In the genomic region with DNA sequence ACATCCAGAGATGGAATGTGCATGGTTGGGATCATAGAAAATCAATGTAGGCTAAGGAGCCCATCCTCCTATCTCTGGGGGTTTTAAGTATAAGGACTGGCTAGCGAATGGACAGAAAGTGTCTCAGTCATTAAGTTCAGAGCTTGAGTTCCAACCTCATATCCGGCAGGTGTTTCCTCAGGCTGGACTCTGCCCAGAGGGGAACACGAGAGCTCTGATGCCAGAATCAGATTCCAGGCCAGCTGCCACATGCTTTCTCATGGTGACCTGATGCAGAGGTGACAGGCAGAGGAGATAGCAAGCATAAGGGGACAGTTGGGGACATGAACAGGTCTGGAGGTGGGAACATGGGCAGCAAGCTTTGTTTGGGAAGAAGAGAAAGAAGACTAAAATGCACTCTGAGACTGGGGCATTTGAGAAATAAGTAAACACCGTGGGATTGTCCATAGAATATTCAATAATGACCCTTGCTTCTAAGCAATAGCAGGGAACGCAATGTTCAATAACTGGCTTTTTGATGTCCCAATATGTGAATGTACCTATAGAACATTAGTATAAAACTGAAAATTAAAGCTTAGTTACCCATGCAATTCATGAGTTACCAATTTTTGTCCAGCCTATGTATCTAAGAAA, we compare ENCODE assay signal across 13 mouse cellular contexts. TPM values are rescaled to one million over a fixed set of nuclear protein-coding genes. Genes with fewer than 3 reads are reported as not detected.
A peak's percentile ranks its signal among the peaks of the same experiment; 100 is the strongest.
DNase-seq lines count a peak whose midpoint lies in the region; ATAC-seq and TF ChIP-seq lines count a peak whose summit lies in the region.
"Had no signal": no experiment of that assay in that cellular context is flagged by ENCODE, and none has a peak within 500 bp of the region (broad histone marks: within the 10 kb centered on the region; RNA-seq: fewer than 3 reads in every experiment).

No protein-coding gene starts in this region.

- no peak overlapping the region for H3K4me3 ChIP-seq in midbrain, embryonic 11.5 days (ENCODE audit: low read depth, low read length)
- no peak overlapping the region for H3K4me3 ChIP-seq in midbrain, embryonic 14.5 days (replicated peaks; ENCODE audit: low read depth, low read length)
- no peak overlapping the region for H3K4me3 ChIP-seq in kidney, embryonic 14.5 days (ENCODE audit: low read length)
- no peak overlapping the region for H3K4me3 ChIP-seq in thymus, adult 2 months (ENCODE audit: control insufficient read depth, insufficient read depth, low read length)
- H3K4me3 ChIP-seq: erythroblast, embryonic 14.5 days; liver, embryonic 13.5 days; myocyte had no signal

- DNase-seq in midbrain, embryonic 11.5 days (ENCODE audit: low spot score, missing footprints) = peak; percentile 54
- DNase-seq in midbrain, embryonic 14.5 days = no peak
- DNase-seq in heart, adult 8-10 months (ENCODE audit: low spot score) = peak; percentile 88
- no peak for DNase-seq in spleen, postnatal 36 days (ENCODE audit: low spot score in 2 of 2)
- no peak for DNase-seq in ovary, postnatal 10 days (ENCODE audit: low spot score)
- no peak for DNase-seq in thymus, adult 2 months
- DNase-seq in ovary, postnatal 36 days (ENCODE audit: low spot score) = no peak
- DNase-seq: cerebellum, postnatal 36 days; layer of hippocampus, postnatal 36 days; liver, embryonic 13.5 days had no signal

- H3K27ac ChIP-seq in midbrain, embryonic 11.5 days (ENCODE audit: low read depth, low read length) = no peak overlapping the region
- H3K27ac ChIP-seq in midbrain, embryonic 14.5 days (replicated peaks; ENCODE audit: low read depth, low read length) = no peak overlapping the region
- H3K27ac ChIP-seq in kidney, embryonic 14.5 days (ENCODE audit: low read depth, low read length) = peak overlapping the region; percentile 88
- no peak overlapping the region for H3K27ac ChIP-seq in thymus, adult 2 months (ENCODE audit: control insufficient read depth, insufficient read depth, low read length)
- H3K27ac ChIP-seq: liver, embryonic 13.5 days had no signal

- TF ChIP-seq POLR2A in thymus, adult 2 months (IDR thresholded peaks at IDR 0.05; ENCODE audit: control insufficient read depth, extremely low read depth, insufficient read depth, low read length, poor library complexity) = no peak

- no peak for TF ChIP-seq CTCF in thymus, adult 2 months (IDR thresholded peaks at IDR 0.05; ENCODE audit: borderline replicate concordance, control insufficient read depth, extremely low read depth, insufficient read depth, low read length, poor library complexity)

- no peak overlapping the region for H3K9ac ChIP-seq in midbrain, embryonic 11.5 days (ENCODE audit: low read length)
- no peak overlapping the region for H3K9ac ChIP-seq in midbrain, embryonic 14.5 days (replicated peaks; ENCODE audit: low read length)
- H3K9ac ChIP-seq in kidney, embryonic 14.5 days (ENCODE audit: low read depth, low read length) = no peak overlapping the region
- H3K9ac ChIP-seq: liver, embryonic 13.5 days had no signal

- no peaks in the 10 kb centered on the region for H3K27me3 ChIP-seq in midbrain, embryonic 11.5 days (ENCODE audit: control insufficient read depth, insufficient read depth, low read length)
- no peaks in the 10 kb centered on the region; the same call in 1 of the 2 replicates for H3K27me3 ChIP-seq in midbrain, embryonic 14.5 days (ENCODE audit: control insufficient read depth, insufficient read depth, low read length)
- H3K27me3 ChIP-seq in kidney, embryonic 14.5 days (ENCODE audit: control insufficient read depth, insufficient read depth, low read length) = no peaks in the 10 kb centered on the region
- H3K27me3 ChIP-seq in thymus, adult 2 months (ENCODE audit: control insufficient read depth, insufficient read depth, low read length) = no peaks in the 10 kb centered on the region
- H3K27me3 ChIP-seq: liver, embryonic 13.5 days had no signal

- 90% methylated on average over 5 of the region's 5 CpGs for WGBS in midbrain, embryonic 11.5 days
- WGBS in midbrain, embryonic 14.5 days = 93% methylated on average over 5 of the region's 5 CpGs
- WGBS in kidney, embryonic 14.5 days = 61% methylated on average over 5 of the region's 5 CpGs
- 87% methylated on average over 5 of the region's 5 CpGs for WGBS in thymus, adult 2 months

- no peaks in the 10 kb centered on the region for H3K36me3 ChIP-seq in midbrain, embryonic 11.5 days (ENCODE audit: control insufficient read depth, insufficient read depth, low read length)
- H3K36me3 ChIP-seq in midbrain, embryonic 14.5 days (ENCODE audit: control insufficient read depth, insufficient read depth, low read length) = no peaks in the 10 kb centered on the region
- H3K36me3 ChIP-seq in kidney, embryonic 14.5 days (ENCODE audit: control insufficient read depth, insufficient read depth, low read length) = peaks cover 3% of the 10 kb centered on the region; the same call in 1 of the 2 replicates
- H3K36me3 ChIP-seq in thymus, adult 2 months (ENCODE audit: control insufficient read depth, insufficient read depth, low read length) = no peaks in the 10 kb centered on the region
- H3K36me3 ChIP-seq: liver, embryonic 13.5 days had no signal

- no peaks in the 10 kb centered on the region for H3K9me3 ChIP-seq in midbrain, embryonic 11.5 days (ENCODE audit: control insufficient read depth, low read length)
- H3K9me3 ChIP-seq in midbrain, embryonic 14.5 days (ENCODE audit: control insufficient read depth, low read length) = no peaks in the 10 kb centered on the region
- no peaks in the 10 kb centered on the region for H3K9me3 ChIP-seq in kidney, embryonic 14.5 days (ENCODE audit: control insufficient read depth, low read length)
- H3K9me3 ChIP-seq: liver, embryonic 13.5 days had no signal

- ATAC-seq in midbrain, embryonic 11.5 days (ENCODE audit: low FRiP score) = no peak
- no peak for ATAC-seq in midbrain, embryonic 14.5 days (ENCODE audit: low FRiP score, low TSS enrichment)
- no peak for ATAC-seq in kidney, embryonic 14.5 days (ENCODE audit: low FRiP score, low TSS enrichment)

- no peak overlapping the region for H3K4me2 ChIP-seq in midbrain, embryonic 11.5 days
- H3K4me2 ChIP-seq in midbrain, embryonic 14.5 days (ENCODE audit: low read length) = no peak overlapping the region
- no peak overlapping the region for H3K4me2 ChIP-seq in kidney, embryonic 14.5 days (replicated peaks; ENCODE audit: low read depth, low read length)
- H3K4me2 ChIP-seq: liver, embryonic 13.5 days had no signal

- H3K4me1 ChIP-seq in midbrain, embryonic 11.5 days (ENCODE audit: control insufficient read depth, insufficient read depth, low read length) = no peaks in the 10 kb centered on the region; the same call in 1 of the 2 replicates
- H3K4me1 ChIP-seq in midbrain, embryonic 14.5 days (ENCODE audit: control insufficient read depth, insufficient read depth, low read length) = 0 out of 2 replicates have a peak, but pooled peaks cover 6% of the 10 kb centered on the region
- H3K4me1 ChIP-seq in kidney, embryonic 14.5 days (ENCODE audit: control insufficient read depth, insufficient read depth, low read length) = peaks cover 57% of the 10 kb centered on the region
- no peaks in the 10 kb centered on the region for H3K4me1 ChIP-seq in thymus, adult 2 months (replicated peaks; ENCODE audit: control insufficient read depth, insufficient read depth, low read length)

RNA-seq across cellular contexts. Expression of a gene that starts 15.7 kb away (rescaled TPM):
- 9.6 and 12.9 TPM in 2 replicates for polyA plus RNA-seq in midbrain, embryonic 11.5 days (2014; fragmentation: Nextera tagmentation; extraction: Ambion mirVana)
- polyA plus RNA-seq in midbrain, embryonic 14.5 days (2014; fragmentation: Nextera tagmentation; extraction: Ambion mirVana) = 0.46 and 4.9 TPM in 2 replicates
- 10 to 100 TPM; 19.0 to 28.2 (median 24.9) TPM for total RNA-seq in heart, adult 8-10 months (2022)
- polyA plus RNA-seq in kidney, embryonic 14.5 days (2014; fragmentation: Nextera tagmentation; extraction: Ambion mirVana) = 59.7 and 67.9 TPM in 2 replicates
- polyA plus RNA-seq in thymus, adult 2 months (2012; rRNA removed) = 1.7 and 2.4 TPM in 2 replicates

RNA-seq across cellular contexts. Expression of a gene that starts 52.0 kb away (rescaled TPM):
- 44.6 and 45.3 TPM in 2 replicates for polyA plus RNA-seq in midbrain, embryonic 11.5 days (2014; fragmentation: Nextera tagmentation; extraction: Ambion mirVana)
- 50.5 and 50.9 TPM in 2 replicates for polyA plus RNA-seq in midbrain, embryonic 14.5 days (2014; fragmentation: Nextera tagmentation; extraction: Ambion mirVana)
- 10 to 100 TPM; 10.1 to 11.6 (median 10.8) TPM for total RNA-seq in heart, adult 8-10 months (2022)
- 57.9 and 63.6 TPM in 2 replicates for polyA plus RNA-seq in kidney, embryonic 14.5 days (2014; fragmentation: Nextera tagmentation; extraction: Ambion mirVana)
- polyA plus RNA-seq in thymus, adult 2 months (2012; rRNA removed) = 15.9 and 16.8 TPM in 2 replicates

Comparison
In these comparisons a context has a peak if more than half of its experiments do, and no peak if none do; other contexts are left out.
1. DNase-seq: peak in midbrain, embryonic 11.5 days (single experiment) and heart, adult 8-10 months (single experiment); none in midbrain, embryonic 14.5 days (single experiment), spleen, postnatal 36 days (0 of 2), ovary, postnatal 10 days (single experiment), thymus, adult 2 months (single experiment) and ovary, postnatal 36 days (single experiment).